Mouse (Mus musculus) C2C12 (cell line): ENCODE data around the gene Aym1.

Source experiments
- CEBPB ChIP-seq: IDR thresholded peaks from one replicate; pipeline ENCODE4 v1.6.1; 2011; ENCODE audit warnings: low read depth, mild to moderate bottlenecking, control low read depth, moderate library complexity
- CTCF ChIP-seq: IDR thresholded peaks from one replicate; pipeline ENCODE4 v1.5.1; 2011; ENCODE audit not compliant: control insufficient read depth, insufficient read depth, insufficient read length
- FOSL1 ChIP-seq: IDR thresholded peaks from one replicate; pipeline ENCODE4 v1.8.0; 2011; ENCODE audit warnings: mild to moderate bottlenecking, low read length; ENCODE audit not compliant: poor library complexity, insufficient read depth, severe bottlenecking
- MAX ChIP-seq: IDR thresholded peaks from one replicate; pipeline ENCODE4 v1.6.1; 2011; ENCODE audit warnings: mild to moderate bottlenecking, control low read depth
- MYOD1 ChIP-seq: IDR thresholded peaks from one replicate; pipeline ENCODE4 v1.6.1; 2011; ENCODE audit warnings: low read depth; ENCODE audit not compliant: control insufficient read depth, insufficient read length
- MYOG ChIP-seq: IDR thresholded peaks from one replicate; pipeline ENCODE4 v1.6.1; 2011; ENCODE audit not compliant: control insufficient read depth, insufficient read length; ENCODE audit errors: extremely low read depth
- USF1 ChIP-seq: IDR thresholded peaks from one replicate; pipeline ENCODE4 v1.6.1; 2011; ENCODE audit warnings: low read depth, mild to moderate bottlenecking, control low read depth, moderate library complexity

GRCm38 (mm10) chr5:113379416-113379815 is 22.3 kb downstream of the Aym1 start:
- TF ChIP-seq CTCF (no peak), USF1 (no peak), MYOG (no peak), MAX (no peak), CEBPB (no peak), MYOD1 (no peak), FOSL1 (no peak)
